Mouse (Mus musculus) adrenal gland, adult 8-10 months (tissue): ENCODE measurements around the gene Tas2r143. TPM values are rescaled to one million over a fixed set of nuclear protein-coding genes. Genes with fewer than 3 reads are reported as not detected.

Experiments
- DNase-seq: peaks from one replicate; pipeline ENCODE4 v3.0.0; 2022
- total RNA-seq, 4 experiments: library from RNA; stranded (reverse); gene quantifications; 2 replicates each; pipeline ENCODE4 v1.2.4; 2022

Tas2r143 gene
- 1 to 10 TPM; 1.9 to 7.8 (median 3.5) TPM for total RNA-seq

- DNase-seq, result no peak
Observed at GRCm38 (mm10) chr6:42399938-42400337, at the start of gene Tas2r143. Gene Tas2r143, plus strand, starts transcription at chr6:42400238.

- no peak for DNase-seq
Observed at GRCm38 (mm10) chr6:42350968-42351775, 48.9 kb upstream of the Tas2r143 start.

- no peak for DNase-seq
Observed at GRCm38 (mm10) chr6:42351776-42352485, 48.1 kb upstream of the Tas2r143 start.

- DNase-seq, result no peak
Observed at GRCm38 (mm10) chr6:42352486-42352846, 47.6 kb upstream of the Tas2r143 start.

GRCm38 (mm10) chr6:42353180-42353579 lies 46.9 kb upstream of the Tas2r143 start:
- no peak for DNase-seq

- DNase-seq, result no peak
Observed at GRCm38 (mm10) chr6:42354076-42355019, 45.7 kb upstream of the Tas2r143 start.

- no peak for DNase-seq
Observed at GRCm38 (mm10) chr6:42355366-42355765, 44.7 kb upstream of the Tas2r143 start.

- no peak for DNase-seq
Observed at GRCm38 (mm10) chr6:42355794-42356600, 44.0 kb upstream of the Tas2r143 start.

GRCm38 (mm10) chr6:42356913-42357312 lies 43.1 kb upstream of the Tas2r143 start:
- DNase-seq, result no peak

GRCm38 (mm10) chr6:42357901-42358300 lies 42.1 kb upstream of the Tas2r143 start:
- no peak for DNase-seq

GRCm38 (mm10) chr6:42358901-42359300 lies 41.1 kb upstream of the Tas2r143 start:
- no peak for DNase-seq

- DNase-seq, result no peak
Observed at GRCm38 (mm10) chr6:42359364-42360147, 40.5 kb upstream of the Tas2r143 start.

GRCm38 (mm10) chr6:42360231-42360840 lies 39.7 kb upstream of the Tas2r143 start:
- DNase-seq, result no peak

- DNase-seq, result no peak
Observed at GRCm38 (mm10) chr6:42361041-42361895, 38.8 kb upstream of the Tas2r143 start.

- DNase-seq, result no peak
Observed at GRCm38 (mm10) chr6:42362074-42362473, 38.0 kb upstream of the Tas2r143 start.

- DNase-seq, result no peak
Observed at GRCm38 (mm10) chr6:42362497-42362896, 37.5 kb upstream of the Tas2r143 start.

- no peak for DNase-seq
Observed at GRCm38 (mm10) chr6:42362974-42363373, 37.1 kb upstream of the Tas2r143 start.

GRCm38 (mm10) chr6:42364066-42364465 lies 36.0 kb upstream of the Tas2r143 start:
- DNase-seq, result no peak

GRCm38 (mm10) chr6:42364607-42365006 lies 35.4 kb upstream of the Tas2r143 start:
- DNase-seq, result no peak

- no peak for DNase-seq
Observed at GRCm38 (mm10) chr6:42365215-42365614, 34.8 kb upstream of the Tas2r143 start.
